In genomic region chr10:130311534-130312227, GRCm38 (mm10) we compare ENCODE assay signal across 28 mouse cellular contexts. TPM values are rescaled to one million over a fixed set of nuclear protein-coding genes. Genes with fewer than 3 reads are reported as not detected.
A peak's percentile ranks its signal among the peaks of the same experiment; 100 is the strongest.
DNase-seq lines count a peak whose midpoint lies in the region; ATAC-seq lines count a peak whose summit lies in the region.
"Had no signal": no experiment of that assay in that cellular context is flagged by ENCODE, and none has a peak within 500 bp of the region (broad histone marks: within the 10 kb centered on the region; RNA-seq: fewer than 3 reads in every experiment).

No protein-coding gene starts in this region.

- no peaks in the 10 kb centered on the region for H3K9me3 ChIP-seq in hindbrain, embryonic 13.5 days
- no peaks in the 10 kb centered on the region for H3K9me3 ChIP-seq in midbrain, embryonic 14.5 days (ENCODE audit: control insufficient read depth, low read length)
- H3K9me3 ChIP-seq: forebrain, embryonic 13.5 days; limb, embryonic 12.5 days; liver, embryonic 12.5 days had no signal

- no peak overlapping the region for H3K9ac ChIP-seq in hindbrain, embryonic 13.5 days
- H3K9ac ChIP-seq in midbrain, embryonic 14.5 days (replicated peaks; ENCODE audit: low read length): no peak overlapping the region
- H3K9ac ChIP-seq: forebrain, embryonic 13.5 days; limb, embryonic 12.5 days; liver, embryonic 12.5 days; lung, embryonic 14.5 days had no signal

- H3K4me2 ChIP-seq in hindbrain, embryonic 13.5 days: no peak overlapping the region
- no peak overlapping the region for H3K4me2 ChIP-seq in midbrain, embryonic 14.5 days (ENCODE audit: low read length)
- H3K4me2 ChIP-seq: forebrain, embryonic 13.5 days; heart, embryonic 11.5 days; limb, embryonic 12.5 days; liver, embryonic 12.5 days; lung, embryonic 14.5 days had no signal

- H3K27me3 ChIP-seq in hindbrain, embryonic 13.5 days: no peaks in the 10 kb centered on the region
- no peaks in the 10 kb centered on the region for H3K27me3 ChIP-seq in midbrain, embryonic 14.5 days (ENCODE audit: control insufficient read depth, insufficient read depth, low read length)
- H3K27me3 ChIP-seq: forebrain, embryonic 13.5 days; limb, embryonic 12.5 days; liver, embryonic 12.5 days had no signal

- ATAC-seq in CD4-positive, CD25-positive, alpha-beta regulatory T cell, adult 4 months: peak; percentile 86
- peak; percentile 49 for ATAC-seq in granulocyte monocyte progenitor cell, adult 5-6 weeks (replicated peaks; ENCODE audit: poor library complexity, severe bottlenecking)
- peak; percentile 39 for ATAC-seq in megakaryocyte progenitor cell, adult 5-6 weeks (replicated peaks; ENCODE audit: poor library complexity)
- ATAC-seq in hindbrain, embryonic 13.5 days (ENCODE audit: low FRiP score): no peak
- no peak for ATAC-seq in midbrain, embryonic 14.5 days (ENCODE audit: low FRiP score, low TSS enrichment)
- ATAC-seq: forebrain, embryonic 13.5 days; liver, embryonic 12.5 days; midbrain, embryonic 16.5 days had no signal

- peak; percentile 62 for DNase-seq in 416B (ENCODE audit: low read depth)
- no peak for DNase-seq in spleen, postnatal 14 days (ENCODE audit: low spot score in 2 of 2)
- DNase-seq in urinary bladder, postnatal 14 days (ENCODE audit: low spot score): no peak
- DNase-seq in midbrain, embryonic 14.5 days: no peak
- DNase-seq: adrenal gland, postnatal 14 days; cerebellum, adult 2 months; cerebellum, postnatal 25 days; embryo, embryonic 11 days; kidney, adult 2 months; kidney, postnatal 25 days; lung, embryonic 14.5 days; right cerebral cortex, postnatal 25 days; spleen, adult 18-20 months; thymus, postnatal 14 days had no signal

- H3K4me3 ChIP-seq in hindbrain, embryonic 13.5 days: no peak overlapping the region
- H3K4me3 ChIP-seq in midbrain, embryonic 14.5 days (replicated peaks; ENCODE audit: low read depth, low read length): no peak overlapping the region
- H3K4me3 ChIP-seq: forebrain, embryonic 13.5 days; layer of hippocampus, adult 2 months; limb, embryonic 12.5 days; liver, embryonic 12.5 days had no signal

- 93% methylated on average over 2 of the region's 2 CpGs for WGBS in hindbrain, embryonic 13.5 days
- 88% methylated on average over 2 of the region's 2 CpGs for WGBS in midbrain, embryonic 14.5 days

- no peaks in the 10 kb centered on the region for H3K36me3 ChIP-seq in hindbrain, embryonic 13.5 days
- H3K36me3 ChIP-seq in midbrain, embryonic 14.5 days (ENCODE audit: control insufficient read depth, insufficient read depth, low read length): no peaks in the 10 kb centered on the region
- H3K36me3 ChIP-seq: limb, embryonic 12.5 days; liver, embryonic 12.5 days had no signal

- no peaks in the 10 kb centered on the region for H3K4me1 ChIP-seq in hindbrain, embryonic 13.5 days (replicated peaks)
- H3K4me1 ChIP-seq in midbrain, embryonic 14.5 days (ENCODE audit: control insufficient read depth, insufficient read depth, low read length): no peaks in the 10 kb centered on the region
- H3K4me1 ChIP-seq: forebrain, embryonic 13.5 days; limb, embryonic 12.5 days; liver, embryonic 12.5 days had no signal

- no peak overlapping the region for H3K27ac ChIP-seq in hindbrain, embryonic 13.5 days
- no peak overlapping the region for H3K27ac ChIP-seq in midbrain, embryonic 14.5 days (replicated peaks; ENCODE audit: low read depth, low read length)
- H3K27ac ChIP-seq: forebrain, embryonic 13.5 days; layer of hippocampus, adult 2 months; limb, embryonic 12.5 days; liver, embryonic 12.5 days had no signal

RNA-seq across cellular contexts. Expression of gene Tespa1, which starts 11.0 kb away (rescaled TPM):
- 100 to 1,000 TPM; 380 to 411 TPM for polyA plus RNA-seq in CD4-positive, CD25-positive, alpha-beta regulatory T cell, adult 4 months (2017; shearing (Covaris generic))
- 31.3 and 54.6 TPM in 2 replicates for total RNA-seq in granulocyte monocyte progenitor cell, adult 5-6 weeks (2014; fragmentation: Nextera tagmentation)
- total RNA-seq in granulocyte monocyte progenitor cell, adult 5-6 weeks (2017): 32.0 and 37.3 TPM in 2 replicates
- 30.7 and 51.7 TPM in 2 replicates for total RNA-seq in megakaryocyte progenitor cell, adult 5-6 weeks (2015)
- total RNA-seq in megakaryocyte progenitor cell, adult 5-6 weeks (2017): 35.8 and 50.3 TPM in 2 replicates
- polyA plus RNA-seq in hindbrain, embryonic 13.5 days (2015; fragmentation: Nextera tagmentation; extraction: Ambion mirVana): not detected in 2 replicates
- polyA plus RNA-seq in midbrain, embryonic 14.5 days (2014; fragmentation: Nextera tagmentation; extraction: Ambion mirVana): 0.17 TPM in 1 of 2 replicates, not detected in the other
- polyA plus RNA-seq: forebrain, embryonic 13.5 days; heart, postnatal 0 days; midbrain, embryonic 16.5 days; testis, adult 2 months had no signal

RNA-seq across cellular contexts. Expression of gene Neurod4, which starts 31.6 kb away (rescaled TPM):
- not detected for polyA plus RNA-seq in CD4-positive, CD25-positive, alpha-beta regulatory T cell, adult 4 months (2017; shearing (Covaris generic))
- not detected in 2 replicates for total RNA-seq in granulocyte monocyte progenitor cell, adult 5-6 weeks (2014; fragmentation: Nextera tagmentation)
- not detected in 2 replicates for total RNA-seq in granulocyte monocyte progenitor cell, adult 5-6 weeks (2017)
- not detected in 2 replicates for total RNA-seq in megakaryocyte progenitor cell, adult 5-6 weeks (2015)
- total RNA-seq in megakaryocyte progenitor cell, adult 5-6 weeks (2017): not detected in 2 replicates
- polyA plus RNA-seq in hindbrain, embryonic 13.5 days (2015; fragmentation: Nextera tagmentation; extraction: Ambion mirVana): 2.7 and 6.7 TPM in 2 replicates
- polyA plus RNA-seq in midbrain, embryonic 14.5 days (2014; fragmentation: Nextera tagmentation; extraction: Ambion mirVana): 2.6 and 6.9 TPM in 2 replicates
- total RNA-seq: gastrocnemius, adult 8-10 months had no signal
- polyA plus RNA-seq: gonadal fat pad, adult 2 months; heart, embryonic 11.5 days; heart, postnatal 0 days; kidney, adult 2 months; liver, embryonic 12.5 days; lung, embryonic 14.5 days; testis, adult 2 months had no signal

Comparison
In these comparisons a context has a peak if more than half of its experiments do, and no peak if none do; other contexts are left out.
1. ATAC-seq: peak in CD4-positive, CD25-positive, alpha-beta regulatory T cell, adult 4 months (single experiment), granulocyte monocyte progenitor cell, adult 5-6 weeks (single experiment) and megakaryocyte progenitor cell, adult 5-6 weeks (single experiment); none in hindbrain, embryonic 13.5 days (single experiment) and midbrain, embryonic 14.5 days (single experiment).
2. RNA of gene Tespa1, which starts 11.0 kb away (polyA plus RNA-seq): 380 to 411 TPM in CD4-positive, CD25-positive, alpha-beta regulatory T cell, adult 4 months; 0.17 TPM in midbrain, embryonic 14.5 days and not detected in hindbrain, embryonic 13.5 days; every median in the first group is over 100 times any median in the second.